In genomic region chr2:35430806-35431205, GRCm38 (mm10) we compare ENCODE assay signal across 31 mouse cellular contexts. TPM values are rescaled to one million over a fixed set of nuclear protein-coding genes. Genes with fewer than 3 reads are reported as not detected.
"Had no signal": no experiment of that assay in that cellular context is flagged by ENCODE, and none has a peak within 500 bp of the region (broad histone marks: within the 10 kb centered on the region; RNA-seq: fewer than 3 reads in every experiment).

No protein-coding gene starts in this region.

- DNase-seq: kidney, adult 9 months; kidney, postnatal 14 days; kidney, postnatal 4 days; left cerebral cortex, postnatal 4 days; liver, postnatal 0 days; lung, postnatal 14 days; lung, postnatal 4 days; right cerebral cortex, adult 18-20 months; right cerebral cortex, postnatal 14 days; right cerebral cortex, postnatal 4 days; thymus, postnatal 25 days had no signal

- H3K27me3 ChIP-seq: limb, embryonic 15.5 days; lung, embryonic 15.5 days; midbrain, embryonic 13.5 days; neural tube, embryonic 13.5 days had no signal

- H3K9ac ChIP-seq: limb, embryonic 12.5 days; limb, embryonic 15.5 days; liver, embryonic 14.5 days; liver, postnatal 0 days; lung, embryonic 15.5 days; midbrain, embryonic 13.5 days; neural tube, embryonic 13.5 days had no signal

- ATAC-seq: liver, postnatal 0 days; midbrain, embryonic 13.5 days; midbrain, embryonic 16.5 days had no signal

- H3K4me3 ChIP-seq: limb, embryonic 12.5 days; limb, embryonic 15.5 days; lung, embryonic 15.5 days; midbrain, embryonic 13.5 days; myocyte; neural tube, embryonic 13.5 days had no signal

- H3K36me3 ChIP-seq: limb, embryonic 12.5 days; limb, embryonic 15.5 days; lung, embryonic 15.5 days; midbrain, embryonic 13.5 days; neural tube, embryonic 13.5 days had no signal

- H3K4me1 ChIP-seq: midbrain, embryonic 13.5 days had no signal

- H3K9me3 ChIP-seq: limb, embryonic 12.5 days; limb, embryonic 15.5 days; lung, embryonic 15.5 days; midbrain, embryonic 13.5 days; neural tube, embryonic 13.5 days had no signal

- H3K27ac ChIP-seq: limb, embryonic 12.5 days; limb, embryonic 15.5 days; liver, embryonic 14.5 days; lung, embryonic 15.5 days; midbrain, embryonic 13.5 days; neural tube, embryonic 13.5 days had no signal

- H3K4me2 ChIP-seq: limb, embryonic 12.5 days; limb, embryonic 15.5 days; liver, embryonic 11.5 days; midbrain, embryonic 13.5 days; neural tube, embryonic 13.5 days had no signal

RNA-seq across cellular contexts. Expression of gene 4930402F06Rik, which starts 33.8 kb away (rescaled TPM):
- total RNA-seq: layer of hippocampus, adult 18-20 months; layer of hippocampus, postnatal 14 days; left cerebral cortex, adult 8-10 months; left cerebral cortex, postnatal 14 days; left cerebral cortex, postnatal 4 days; megakaryocyte progenitor cell, adult 5-6 weeks; megakaryocyte-erythroid progenitor cell, adult 5-6 weeks; monocyte, adult 5-6 weeks; neutrophil, adult 5-6 weeks had no signal
- polyA plus RNA-seq: kidney, embryonic 16.5 days; limb, embryonic 12.5 days; limb, embryonic 15.5 days; liver, embryonic 11.5 days; liver, embryonic 14.5 days; liver, postnatal 0 days; lung, embryonic 15.5 days; midbrain, embryonic 13.5 days; midbrain, embryonic 16.5 days; myocyte; neural tube, embryonic 13.5 days; stomach, embryonic 14.5 days; thymus, postnatal 0 days had no signal
